Mouse (Mus musculus) MEL (cell line): ENCODE results near the gene Abcb6. TPM values are rescaled to one million over a fixed set of nuclear protein-coding genes. Genes with fewer than 3 reads are reported as not detected.

Source experiments
- DNase-seq: peaks from one replicate; pipeline ENCODE4 v3.0.0; 2011; ENCODE audit warnings: low read depth, low spot score
- H3K27ac ChIP-seq: 2 replicates; pipeline ENCODE4 v1.5.1; 2012; ENCODE audit warnings: low read depth, mild to moderate bottlenecking, control low read depth, low read length, moderate library complexity; ENCODE audit not compliant: control insufficient read depth
- H3K27me3 ChIP-seq, 2 experiments: fragments of 150-350 bp in 1 of 2; sonication (generic) in 1 of 2; 2 replicates each; pipeline ENCODE4 v1.6.1; 2012; ENCODE audit warnings: low read length in 2 of 2, mild to moderate bottlenecking in 2 of 2, improper control_type of control experiment in 1 of 2, moderate library complexity in 1 of 2; ENCODE audit not compliant: insufficient read depth in 2 of 2, control insufficient read depth in 1 of 2
- H3K36me3 ChIP-seq, 2 experiments: 2 replicates each; pipeline ENCODE4 v1.6.1; 2012 to 2014; ENCODE audit warnings: low read length in 2 of 2, improper control_type of control experiment in 1 of 2, inconsistent platforms in 1 of 2, mild to moderate bottlenecking in 1 of 2; ENCODE audit not compliant: insufficient read depth in 2 of 2, control insufficient read depth in 1 of 2
- H3K4me1 ChIP-seq, 2 experiments: fragments of 150-350 bp in 1 of 2; sonication (generic) in 1 of 2; 2 replicates each; pipeline ENCODE4 v1.6.1; 2012; ENCODE audit warnings: low read length in 2 of 2, improper control_type of control experiment in 1 of 2, mild to moderate bottlenecking in 1 of 2; ENCODE audit not compliant: insufficient read depth in 2 of 2, control insufficient read depth in 1 of 2
- H3K4me3 ChIP-seq, 2 experiments: fragments of 150-350 bp in 1 of 2; sonication (generic) in 1 of 2; 2 replicates each; pipeline ENCODE4 v1.5.1; 2012; ENCODE audit warnings: low read depth in 2 of 2, low read length in 2 of 2, mild to moderate bottlenecking in 2 of 2, moderate library complexity in 2 of 2, control low read depth in 1 of 2, improper control_type of control experiment in 1 of 2; ENCODE audit not compliant: control insufficient read depth in 1 of 2, insufficient read depth in 1 of 2
- H3K79me2 ChIP-seq: 2 replicates; pipeline ENCODE4 v1.6.1; 2012; ENCODE audit warnings: mild to moderate bottlenecking, low read length, moderate library complexity; ENCODE audit not compliant: control insufficient read depth, poor library complexity, insufficient read depth
- H3K9ac ChIP-seq: 2 replicates; pipeline ENCODE4 v1.6.1; 2012; ENCODE audit warnings: low read depth, mild to moderate bottlenecking, control low read depth, low read length, moderate library complexity; ENCODE audit not compliant: control insufficient read depth, poor library complexity, severe bottlenecking
- H3K9me3 ChIP-seq: fragments of 150-350 bp; sonication (generic); replicated peaks from 2 replicates; pipeline ENCODE4 v1.6.1; 2012; ENCODE audit warnings: mild to moderate bottlenecking, low read length, improper control_type of control experiment, moderate library complexity; ENCODE audit not compliant: insufficient read depth
- CHD2 ChIP-seq: IDR thresholded peaks from 2 replicates; pipeline ENCODE4 v1.6.1; 2011; ENCODE audit warnings: low read length, improper control_type of control experiment
- EP300 ChIP-seq, 2 experiments: IDR thresholded peaks; 2 replicates each; pipeline ENCODE4 v1.6.1; 2011; ENCODE audit warnings: improper control_type of control experiment in 2 of 2, low read length in 2 of 2, low read depth in 1 of 2, mild to moderate bottlenecking in 1 of 2
- GATA1 ChIP-seq: IDR thresholded peaks from 2 replicates; pipeline ENCODE4 v1.6.1; 2011; ENCODE audit warnings: low read depth, low read length, improper control_type of control experiment
- HCFC1 ChIP-seq: IDR thresholded peaks from 2 replicates; pipeline ENCODE4 v1.6.1; 2012; ENCODE audit warnings: low read depth, mild to moderate bottlenecking, inconsistent platforms, low read length, improper control_type of control experiment, moderate library complexity
- JUND ChIP-seq: IDR thresholded peaks from 2 replicates; pipeline ENCODE4 v1.6.1; 2011; ENCODE audit warnings: low read depth, mild to moderate bottlenecking, improper control_type of control experiment, low read length
- MAZ ChIP-seq: IDR thresholded peaks from 2 replicates; pipeline ENCODE4 v1.6.1; 2012; ENCODE audit warnings: low read depth, mild to moderate bottlenecking, inconsistent platforms, low read length, improper control_type of control experiment
- MEF2A ChIP-seq: IDR thresholded peaks from 2 replicates; pipeline ENCODE4 v1.6.1; 2014; ENCODE audit warnings: low read depth, mild to moderate bottlenecking, inconsistent platforms, low read length, improper control_type of control experiment; ENCODE audit not compliant: poor library complexity, insufficient replicate concordance, severe bottlenecking; ENCODE audit errors: extremely low read depth
- MXI1 ChIP-seq: IDR thresholded peaks from 2 replicates; pipeline ENCODE4 v1.6.1; 2011; ENCODE audit warnings: mild to moderate bottlenecking, low read depth, low read length, improper control_type of control experiment
- MYB ChIP-seq: IDR thresholded peaks from 2 replicates; pipeline ENCODE4 v1.6.1; 2011; ENCODE audit warnings: mild to moderate bottlenecking, low read depth, low read length, improper control_type of control experiment
- POLR2A ChIP-seq, 2 experiments: IDR thresholded peaks; 2 replicates each; pipeline ENCODE4 v1.6.1; 2011 to 2012; ENCODE audit warnings: low read length in 2 of 2, mild to moderate bottlenecking in 2 of 2, control low read depth in 1 of 2, improper control_type of control experiment in 1 of 2, low read depth in 1 of 2, moderate library complexity in 1 of 2; ENCODE audit not compliant: control insufficient read depth in 1 of 2, insufficient read depth in 1 of 2, poor library complexity in 1 of 2
- POLR2AphosphoS5 ChIP-seq: IDR thresholded peaks from 2 replicates; pipeline ENCODE4 v1.6.1; 2012; ENCODE audit warnings: low read depth, borderline replicate concordance, mild to moderate bottlenecking, inconsistent platforms, low read length, moderate library complexity, mixed read lengths
- TCF12 ChIP-seq: IDR thresholded peaks from 2 replicates; pipeline ENCODE4 v1.6.1; 2014; ENCODE audit warnings: low read depth, mild to moderate bottlenecking, inconsistent platforms, low read length, improper control_type of control experiment, moderate library complexity
- USF1 ChIP-seq: IDR thresholded peaks from 2 replicates; pipeline ENCODE4 v1.6.1; 2014; ENCODE audit warnings: low read depth, mild to moderate bottlenecking, inconsistent platforms, low read length, improper control_type of control experiment, moderate library complexity
- USF2 ChIP-seq, 2 experiments: IDR thresholded peaks; 2 replicates each; pipeline ENCODE4 v1.6.1; 2011 to 2012; ENCODE audit warnings: improper control_type of control experiment in 2 of 2, low read length in 2 of 2, borderline replicate concordance in 1 of 2, inconsistent platforms in 1 of 2, low read depth in 1 of 2, mild to moderate bottlenecking in 1 of 2; ENCODE audit not compliant: insufficient read depth in 1 of 2
- ZMIZ1 ChIP-seq: IDR thresholded peaks from 2 replicates; pipeline ENCODE4 v1.6.1; 2012; ENCODE audit warnings: low read depth, mild to moderate bottlenecking, inconsistent platforms, low read length, improper control_type of control experiment, moderate library complexity
- ZNF384 ChIP-seq: IDR thresholded peaks from 2 replicates; pipeline ENCODE4 v1.6.1; 2012; ENCODE audit warnings: low read depth, mild to moderate bottlenecking, inconsistent platforms, low read length, improper control_type of control experiment
- polyA plus RNA-seq, 2 experiments: library from polyadenylated mRNA; stranded (reverse) in 1 of 2; unstranded in 1 of 2; fragments of >175 nt in 1 of 2; fragments of >200 nt in 1 of 2; gene quantifications; 2 replicates each; pipeline versions ENCODE4 v1.2.1 to v1.2.4; 2012; ENCODE audit warnings: low replicate concordance in 2 of 2, low read depth in 1 of 2; ENCODE audit not compliant: insufficient read length in 2 of 2, insufficient read depth in 1 of 2, missing spikeins in 1 of 2
- total RNA-seq: library from RNA; depleted of rRNA; stranded (reverse); fragments of 300-350 nt; gene quantifications from 2 replicates; pipeline ENCODE4 v1.2.3, GENCODE M21; 2012

Gene Abcb6
- total and polyA plus RNA-seq, 3 experiments = 73.5 to 84.4 TPM; not detected in 1

GRCm38 (mm10) chr1:75168093-75168471 lies 12.1 kb downstream of the Abcb6 start:
- peak overlapping the region; percentile 48; the same call in 1 of the 2 replicates for H3K27ac ChIP-seq
- H3K36me3 ChIP-seq = no peaks in the 10 kb centered on the region
- no peaks in the 10 kb centered on the region for H3K9me3 ChIP-seq
- H3K4me3 ChIP-seq = peak overlapping the region; percentile 53 to 56
- H3K27me3 ChIP-seq = no peaks in the 10 kb centered on the region
- no peaks in the 10 kb centered on the region for H3K79me2 ChIP-seq
- H3K4me1 ChIP-seq = peaks cover 0 to 4% of the 10 kb centered on the region in 2 experiments; a peak in 2 of 4 replicates
- DNase-seq = no peak
- TF ChIP-seq MYB (no peak), EP300 (IDR thresholded peaks at IDR 0.05; ENCODE audit: low read depth in 1 of 2, low read length in 2 of 2) (no peak), MEF2A (no peak), POLR2A (IDR thresholded peaks at IDR 0.05; ENCODE audit: control insufficient read depth in 1 of 2, insufficient read depth in 1 of 2, low read depth in 1 of 2, low read length in 2 of 2, poor library complexity in 1 of 2) (no peak), MAZ (no peak), HCFC1 (no peak), USF2 (IDR thresholded peaks at IDR 0.05; ENCODE audit: borderline replicate concordance in 1 of 2, insufficient read depth in 1 of 2, low read depth in 1 of 2, low read length in 2 of 2) (no peak), JUND (no peak), ZMIZ1 (no peak), CHD2 (no peak), MXI1 (no peak), USF1 (no peak), GATA1 (no peak), POLR2AphosphoS5 (no peak), TCF12 (no peak)
- H3K9ac ChIP-seq = peak overlapping the region; percentile 48

- Histone ChIP-seq H3K27me3 (no peaks in the 10 kb centered on the region), H3K9me3 (no peaks in the 10 kb centered on the region), H3K4me1 (peaks cover 11 to 18% of the 10 kb centered on the region in 2 experiments), H3K36me3 (peaks cover 0 to 21% of the 10 kb centered on the region in 2 experiments; a peak in 2 of 4 replicates), H3K27ac (peak overlapping the region; percentile 72), H3K9ac (peak overlapping the region; percentile 37), H3K79me2 (no peaks in the 10 kb centered on the region), H3K4me3 (peak overlapping the region; percentile 22 to 37; a peak in 3 of 4 replicates)
- peak; percentile 52 for DNase-seq
- TF ChIP-seq MYB (no peak), JUND (no peak), GATA1 (no peak), ZNF384 (0 out of 2 replicates have a peak, but pooled peaks have one; percentile 51), USF2 (IDR thresholded peaks at IDR 0.05; ENCODE audit: borderline replicate concordance in 1 of 2, insufficient read depth in 1 of 2, low read depth in 1 of 2, low read length in 2 of 2) (no peak), MAZ (no peak)
Observed at GRCm38 (mm10) chr1:75160256-75160617, 20.0 kb downstream of the Abcb6 start.
